Mouse (Mus musculus) CH12.LX (cell line): ENCODE measurements around the gene Tmc5.

ENCODE experiments used
- BHLHE40 ChIP-seq: IDR thresholded peaks from 2 replicates; pipeline ENCODE4 v1.6.1; 2011; ENCODE audit warnings: mild to moderate bottlenecking, low read depth, low read length, improper control_type of control experiment
- CHD2 ChIP-seq: IDR thresholded peaks from 2 replicates; pipeline ENCODE4 v1.6.1; 2011; ENCODE audit warnings: low read length, improper control_type of control experiment
- CTCF ChIP-seq, 2 experiments: IDR thresholded peaks in 1 of 2; conservative IDR thresholded peaks in 1 of 2; 2 replicates each; pipeline ENCODE4 v1.5.1; 2011 to 2012; ENCODE audit warnings: low read depth in 2 of 2, low read length in 2 of 2, improper control_type of control experiment in 1 of 2, inconsistent platforms in 1 of 2, mild to moderate bottlenecking in 1 of 2, moderate library complexity in 1 of 2
- EP300 ChIP-seq: IDR thresholded peaks from 2 replicates; pipeline ENCODE4 v1.6.1; 2011; ENCODE audit warnings: low read length, improper control_type of control experiment
- KAT2A ChIP-seq: IDR thresholded peaks from 2 replicates; pipeline ENCODE4 v1.6.1; 2012; ENCODE audit warnings: low read length, improper control_type of control experiment, inconsistent platforms; ENCODE audit not compliant: insufficient replicate concordance
- MAX ChIP-seq: IDR thresholded peaks from 2 replicates; pipeline ENCODE4 v1.6.1; 2011; ENCODE audit warnings: low read length, improper control_type of control experiment
- MXI1 ChIP-seq: IDR thresholded peaks from 2 replicates; pipeline ENCODE4 v1.6.1; 2011; ENCODE audit warnings: mild to moderate bottlenecking, low read depth, low read length, improper control_type of control experiment
- NELFE ChIP-seq: IDR thresholded peaks from 2 replicates; pipeline ENCODE4 v1.6.1; 2011; ENCODE audit warnings: low read depth, low read length, improper control_type of control experiment

DNA sequence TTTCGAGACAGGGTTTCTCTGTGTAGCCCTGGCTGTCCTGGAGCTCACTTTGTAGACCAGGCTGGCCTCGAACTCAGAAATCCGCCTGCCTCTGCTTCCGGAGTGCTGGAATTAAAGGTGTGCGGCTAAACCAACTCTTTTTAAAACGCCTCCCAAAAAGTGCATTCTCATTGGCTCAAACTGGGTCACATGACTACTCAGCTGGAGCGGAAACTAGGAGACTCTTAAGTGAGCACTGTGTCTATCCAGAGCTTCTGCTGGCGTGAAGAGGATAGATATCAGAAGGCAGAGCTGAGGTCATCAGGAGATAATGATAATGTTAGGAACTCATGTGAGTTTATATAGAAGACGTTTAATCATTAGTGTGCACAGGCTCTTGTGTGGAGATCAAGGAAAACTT, 36.0 kb downstream of the Tmc5 start:
- TF ChIP-seq MXI1 (no peak), CTCF (conservative IDR thresholded peaks at IDR 0.05 in 1 of 2, IDR thresholded peaks at IDR 0.05 in 1 of 2; ENCODE audit: low read depth in 2 of 2, low read length in 2 of 2) (no peak), MAX (no peak), NELFE (no peak), CHD2 (no peak), KAT2A (no peak), BHLHE40 (no peak), EP300 (no peak)
